Mouse (Mus musculus) heart, postnatal 0 days (tissue): Measurements from ENCODE around the gene Myo1c. TPM values are rescaled to one million over a fixed set of nuclear protein-coding genes. Genes with fewer than 3 reads are reported as not detected.

Experiments used
- ATAC-seq: fragments of 200-750 bp; cut with Nextera tagmentation; 2 replicates; pipeline ENCODE4 v1.8.0; 2017; ENCODE audit warnings: low read depth, moderate number of reproducible peaks, moderate library complexity; ENCODE audit not compliant: insufficient read depth
- DNase-seq: peaks from one replicate; pipeline ENCODE4 v3.0.0-alpha.2; 2016; ENCODE audit warnings: low spot score
- H3K27ac ChIP-seq: fragments of 300-500 bp; sonication (generic); 2 replicates; pipeline ENCODE4 v1.5.1; 2014; ENCODE audit warnings: low read depth, mild to moderate bottlenecking
- H3K27me3 ChIP-seq: fragments of 300-500 bp; sonication (generic); 2 replicates; pipeline ENCODE4 v1.6.1; 2014; ENCODE audit warnings: low read length, mixed read lengths; ENCODE audit not compliant: control insufficient read depth, insufficient read depth
- H3K36me3 ChIP-seq: fragments of 300-500 bp; sonication (generic); replicated peaks from 2 replicates; pipeline ENCODE4 v1.6.1; 2014; ENCODE audit warnings: low read length, mixed read lengths; ENCODE audit not compliant: control insufficient read depth, insufficient read depth
- H3K4me1 ChIP-seq: fragments of 300-500 bp; sonication (generic); 2 replicates; pipeline ENCODE4 v1.6.1; 2014; ENCODE audit warnings: antibody characterized with exemption; ENCODE audit not compliant: control insufficient read depth, insufficient read depth
- H3K4me2 ChIP-seq: fragments of 300-500 bp; sonication (generic); 2 replicates; pipeline ENCODE4 v1.6.1; 2014; ENCODE audit warnings: low read depth, mild to moderate bottlenecking, low read length, moderate library complexity
- H3K4me3 ChIP-seq: fragments of 300-500 bp; sonication (generic); 2 replicates; pipeline ENCODE4 v1.5.1; 2014; ENCODE audit warnings: low read depth, low read length
- H3K9ac ChIP-seq: fragments of 300-500 bp; sonication (generic); replicated peaks from 2 replicates; pipeline ENCODE4 v1.6.1; 2014; ENCODE audit warnings: low read depth, low read length, mixed read lengths
- H3K9me3 ChIP-seq: fragments of 300-500 bp; sonication (generic); replicated peaks from 2 replicates; pipeline ENCODE4 v1.6.1; 2016; ENCODE audit warnings: low read length; ENCODE audit not compliant: control insufficient read depth
- CTCF ChIP-seq: IDR thresholded peaks from 2 replicates; pipeline ENCODE4 v1.5.1; 2016; ENCODE audit warnings: antibody characterized with exemption, control low read depth, low read depth
- EP300 ChIP-seq: IDR thresholded peaks from 2 replicates; pipeline ENCODE4 v1.6.1; 2016; ENCODE audit warnings: antibody characterized with exemption, low read depth
- WGBS: fragments of 180-500 bp; shearing (Covaris S2); extraction: QIAGEN DNeasy Blood & Tissue Kit; methylation state at CpG from one replicate; pipeline ENCODE4 v1.1.7; 2014; 5-methylcytosine and 5-hydroxymethylcytosine counted together
- polyA plus RNA-seq: library from polyadenylated mRNA; unstranded; fragments of >200 nt; fragmentation: Nextera tagmentation; extraction: Ambion mirVana; gene quantifications from 2 replicates; pipeline ENCODE4 v1.2.1, GENCODE M21; 2015
- total RNA-seq: library from RNA; depleted of rRNA; stranded (reverse); fragments of >200 nt; gene quantifications from 2 replicates; pipeline ENCODE4 v1.2.3, GENCODE M21; 2014; ENCODE audit warnings: low replicate concordance

Myo1c gene
- total and polyA plus RNA-seq, 2 experiments from 2014 or later, result 45.2 to 143 TPM

- Histone ChIP-seq H3K4me3 (no peak overlapping the region), H3K9me3 (no peaks in the 10 kb centered on the region), H3K27me3 (no peaks in the 10 kb centered on the region), H3K27ac (no peak overlapping the region), H3K9ac (no peak overlapping the region), H3K4me1 (peaks cover 18% of the 10 kb centered on the region), H3K4me2 (no peak overlapping the region), H3K36me3 (peaks cover 57% of the 10 kb centered on the region)
- DNase-seq (no peak), ATAC-seq (no peak)
- TF ChIP-seq CTCF (no peak), EP300 (no peak)
These were observed 7.5 kb downstream of the Myo1c start for GRCm38 (mm10) chr11:75657841-75658240.

- ATAC-seq (no peak), DNase-seq (no peak)
- Histone ChIP-seq H3K9ac (no peak overlapping the region), H3K4me1 (peaks cover 17% of the 10 kb centered on the region), H3K27me3 (no peaks in the 10 kb centered on the region), H3K4me2 (no peak overlapping the region), H3K36me3 (peaks cover 61% of the 10 kb centered on the region), H3K27ac (no peak overlapping the region), H3K9me3 (no peaks in the 10 kb centered on the region), H3K4me3 (no peak overlapping the region)
- WGBS, result 90% methylated on average over 13 of the region's 13 CpGs
- no peak for TF ChIP-seq EP300
- no peak for TF ChIP-seq CTCF
These were observed 8.0 kb downstream of the Myo1c start for GRCm38 (mm10) chr11:75658311-75658710.

GRCm38 (mm10) chr11:75658996-75659750 is 8.9 kb downstream of the Myo1c start:
- ATAC-seq, result no peak
- Histone ChIP-seq H3K4me3 (no peak overlapping the region), H3K27me3 (no peaks in the 10 kb centered on the region), H3K9me3 (no peaks in the 10 kb centered on the region), H3K9ac (no peak overlapping the region), H3K4me1 (peaks cover 16% of the 10 kb centered on the region), H3K36me3 (peaks cover 67% of the 10 kb centered on the region), H3K4me2 (no peak overlapping the region), H3K27ac (peak overlapping the region; percentile 53; the same call in 1 of the 2 replicates)
- TF ChIP-seq CTCF, result no peak
- no peak for TF ChIP-seq EP300
- WGBS, result 64% methylated on average over 14 of the region's 14 CpGs
- DNase-seq, result no peak

GRCm38 (mm10) chr11:75660081-75660590 is 9.8 kb downstream of the Myo1c start:
- H3K9me3 ChIP-seq, result no peaks in the 10 kb centered on the region
- no peak for TF ChIP-seq EP300
- TF ChIP-seq CTCF, result no peak
- H3K4me3 ChIP-seq, result no peak overlapping the region
- H3K27me3 ChIP-seq, result no peaks in the 10 kb centered on the region
- DNase-seq (no peak), ATAC-seq (no peak)
- no peak overlapping the region for H3K9ac ChIP-seq
- H3K4me2 ChIP-seq, result no peak overlapping the region
- H3K36me3 ChIP-seq, result peaks cover 73% of the 10 kb centered on the region
- peak overlapping the region; percentile 53 for H3K27ac ChIP-seq
- WGBS, result 90% methylated on average over 12 of the region's 12 CpGs
- H3K4me1 ChIP-seq, result peaks cover 6% of the 10 kb centered on the region

GRCm38 (mm10) chr11:75660941-75661800 is 10.9 kb downstream of the Myo1c start:
- no peaks in the 10 kb centered on the region for H3K9me3 ChIP-seq
- H3K27ac ChIP-seq, result no peak overlapping the region
- H3K27me3 ChIP-seq, result no peaks in the 10 kb centered on the region
- DNase-seq, result no peak
- H3K36me3 ChIP-seq, result peaks cover 83% of the 10 kb centered on the region
- no peak for ATAC-seq
- H3K4me1 ChIP-seq, result peaks cover 5% of the 10 kb centered on the region; the same call in 1 of the 2 replicates
- no peak overlapping the region for H3K4me3 ChIP-seq
- no peak overlapping the region for H3K9ac ChIP-seq
- WGBS, result 92% methylated on average over 21 of the region's 21 CpGs
- H3K4me2 ChIP-seq, result no peak overlapping the region
- no peak for TF ChIP-seq CTCF
- no peak for TF ChIP-seq EP300
